17 mouse cellular contexts compared by ENCODE assay signal in the genomic region with DNA sequence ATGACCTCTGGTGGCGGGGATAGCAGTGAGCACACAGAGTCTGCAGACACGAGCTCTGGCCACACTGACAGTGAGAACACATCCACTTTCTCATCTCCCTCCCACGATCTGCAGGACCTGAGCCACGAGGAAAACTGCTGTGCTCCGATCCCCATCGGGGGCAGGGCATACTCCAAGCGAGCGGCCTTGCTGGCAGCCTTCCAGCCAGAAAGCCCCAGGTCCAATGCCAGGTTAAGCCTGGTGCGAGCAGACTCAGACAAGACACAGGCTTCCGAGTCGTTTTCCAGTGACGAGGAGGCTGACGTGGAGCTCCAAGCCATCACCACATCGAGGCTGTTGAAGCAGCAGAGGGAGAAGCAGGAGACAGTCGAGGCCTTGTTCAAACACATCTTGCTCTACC. TPM values are rescaled to one million over a fixed set of nuclear protein-coding genes. Genes with fewer than 3 reads are reported as not detected.
DNase-seq lines count a peak whose midpoint lies in the region; ATAC-seq and TF ChIP-seq lines count a peak whose summit lies in the region.
"Had no signal": no experiment of that assay in that cellular context is flagged by ENCODE, and none has a peak within 500 bp of the region (broad histone marks: within the 10 kb centered on the region; RNA-seq: fewer than 3 reads in every experiment).

No protein-coding gene starts in this region.

- H3K27ac ChIP-seq in gastrocnemius, adult 2 months = no peak overlapping the region
- peak overlapping the region; percentile 58; the same call in 1 of the 2 replicates for H3K27ac ChIP-seq in lung, embryonic 16.5 days (ENCODE audit: low read length)
- peak overlapping the region; percentile 39; the same call in 1 of the 2 replicates for H3K27ac ChIP-seq in kidney, adult 2 months (ENCODE audit: insufficient read depth, low read depth, low read length)
- no peak overlapping the region for H3K27ac ChIP-seq in layer of hippocampus, adult 2 months
- H3K27ac ChIP-seq: heart, adult 2 months; limb, embryonic 15.5 days; midbrain, embryonic 12.5 days had no signal

- H3K9ac ChIP-seq in lung, embryonic 16.5 days (ENCODE audit: low read length) = peak overlapping the region; percentile 9; the same call in 1 of the 2 replicates
- H3K9ac ChIP-seq: limb, embryonic 15.5 days; midbrain, embryonic 12.5 days had no signal

- peak; percentile 18; the same call in 1 of the 2 replicates for TF ChIP-seq CTCF in gastrocnemius, adult 2 months (IDR thresholded peaks at IDR 0.05)
- TF ChIP-seq CTCF in kidney, adult 2 months (conservative IDR thresholded peaks at IDR 0.05; ENCODE audit: insufficient read depth, insufficient read length, low read depth, low read length) = no peak
- TF ChIP-seq CTCF in layer of hippocampus, adult 2 months (conservative IDR thresholded peaks at IDR 0.05) = no peak

- H3K4me1 ChIP-seq in lung, embryonic 16.5 days (replicated peaks; ENCODE audit: control insufficient read depth, insufficient read depth, low read length) = peaks cover 7% of the 10 kb centered on the region
- H3K4me1 ChIP-seq in kidney, adult 2 months (ENCODE audit: control insufficient read depth, insufficient read depth, low read length) = no peaks in the 10 kb centered on the region
- H3K4me1 ChIP-seq: midbrain, embryonic 12.5 days had no signal

- H3K27me3 ChIP-seq in lung, embryonic 16.5 days (ENCODE audit: control insufficient read depth, insufficient read depth, low read depth, low read length) = no peaks in the 10 kb centered on the region
- no peaks in the 10 kb centered on the region for H3K27me3 ChIP-seq in kidney, adult 2 months (replicated peaks; ENCODE audit: control insufficient read depth, insufficient read depth, low read length)
- H3K27me3 ChIP-seq: embryonic facial prominence, embryonic 13.5 days; limb, embryonic 15.5 days; midbrain, embryonic 12.5 days; Patski had no signal

- peak; percentile 47 for DNase-seq in gastrocnemius, adult 2 months
- DNase-seq in gastrocnemius, adult 18-20 months (ENCODE audit: low spot score) = no peak
- DNase-seq in lung, postnatal 14 days = no peak
- DNase-seq in kidney, adult 2 months = peak; percentile 72
- DNase-seq in layer of hippocampus, adult 2 months (ENCODE audit: low spot score in 2 of 2) = no peak
- DNase-seq in right cerebral cortex, postnatal 10 days (ENCODE audit: low spot score in 2 of 2) = no peak
- DNase-seq: heart, adult 2 months; heart, postnatal 10 days; lung, postnatal 10 days; right cerebral cortex, postnatal 4 days; thymus, adult 2 months had no signal

- H3K36me3 ChIP-seq in lung, embryonic 16.5 days (ENCODE audit: control insufficient read depth, insufficient read depth, low read length) = peaks cover 2% of the 10 kb centered on the region
- no peaks in the 10 kb centered on the region for H3K36me3 ChIP-seq in kidney, adult 2 months (ENCODE audit: control insufficient read depth, insufficient read depth, low read length)

- H3K4me3 ChIP-seq in gastrocnemius, adult 2 months = no peak overlapping the region
- H3K4me3 ChIP-seq in lung, embryonic 16.5 days (ENCODE audit: low read length) = peak overlapping the region; percentile 20; the same call in 1 of the 2 replicates
- H3K4me3 ChIP-seq in kidney, adult 2 months (ENCODE audit: insufficient read depth, low read depth, low read length) = peak overlapping the region; percentile 30
- no peak overlapping the region for H3K4me3 ChIP-seq in layer of hippocampus, adult 2 months
- H3K4me3 ChIP-seq: embryonic facial prominence, embryonic 13.5 days; heart, adult 2 months; limb, embryonic 15.5 days; midbrain, embryonic 12.5 days had no signal

- 49% methylated on average over 15 of the region's 15 CpGs for WGBS in lung, embryonic 16.5 days
- WGBS in kidney, adult 2 months = 44% methylated on average over 15 of the region's 15 CpGs

- intact Hi-C loops in gastrocnemius, adult 2 months (cut with DNase I) = loop anchor here (10.0 kb wide), 1 partner anchor 85 kb away; a partner anchor contains a TSS

- ATAC-seq in lung, embryonic 16.5 days (ENCODE audit: low read depth) = no peak
- ATAC-seq: hindbrain, embryonic 16.5 days; Patski had no signal

- H3K4me2 ChIP-seq in lung, embryonic 16.5 days (ENCODE audit: low read depth, low read length) = no peak overlapping the region; the same call in 1 of the 2 replicates
- H3K4me2 ChIP-seq: embryonic facial prominence, embryonic 13.5 days; limb, embryonic 15.5 days; midbrain, embryonic 12.5 days had no signal

- no peak for TF ChIP-seq POLR2A in kidney, adult 2 months (IDR thresholded peaks at IDR 0.05; ENCODE audit: low read depth, low read length)

- no peaks in the 10 kb centered on the region for H3K9me3 ChIP-seq in lung, embryonic 16.5 days (ENCODE audit: control insufficient read depth, low read length)
- H3K9me3 ChIP-seq: embryonic facial prominence, embryonic 13.5 days; limb, embryonic 15.5 days; midbrain, embryonic 12.5 days had no signal

RNA-seq across cellular contexts. Expression of a gene that starts 57.9 kb away (rescaled TPM):
- 10 to 100 TPM; 28.6 to 48.7 TPM for total RNA-seq in gastrocnemius, adult 2 months (2021)
- total RNA-seq in gastrocnemius, adult 18-20 months (2021) = 10 to 100 TPM; 34.3 to 41.6 TPM
- 17.2 and 19.3 TPM in 2 replicates for polyA plus RNA-seq in lung, embryonic 16.5 days (2015; fragmentation: Nextera tagmentation; extraction: Ambion mirVana)
- 23.8 and 28.2 TPM in 2 replicates for polyA plus RNA-seq in kidney, adult 2 months (2012; rRNA removed)
- total RNA-seq in layer of hippocampus, adult 2 months (2021) = 100 to 1,000 TPM in 1 of 2 experiments, 10 to 100 TPM in 1; 98.8 to 108 TPM

Comparison
In these comparisons a context has a peak if more than half of its experiments do, and no peak if none do; other contexts are left out.
1. DNase-seq: peak in gastrocnemius, adult 2 months (single experiment) and kidney, adult 2 months (single experiment); none in gastrocnemius, adult 18-20 months (single experiment), lung, postnatal 14 days (single experiment), layer of hippocampus, adult 2 months (0 of 2) and right cerebral cortex, postnatal 10 days (0 of 2).
2. H3K27ac ChIP-seq: peak in lung, embryonic 16.5 days (single experiment) and kidney, adult 2 months (single experiment); none in gastrocnemius, adult 2 months (single experiment) and layer of hippocampus, adult 2 months (single experiment).
3. H3K4me3 ChIP-seq: peak in lung, embryonic 16.5 days (single experiment) and kidney, adult 2 months (single experiment); none in gastrocnemius, adult 2 months (single experiment) and layer of hippocampus, adult 2 months (single experiment).